Mouse (Mus musculus): ENCODE data around the gene Vti1b. TPM values are rescaled to one million over a fixed set of nuclear protein-coding genes. Genes with fewer than 3 reads are reported as not detected.

The Vti1b gene
- polyA plus RNA-seq (2015; fragmentation: Nextera tagmentation; extraction: Ambion mirVana): 30.6 and 32.5 TPM in 2 replicates

DNA sequence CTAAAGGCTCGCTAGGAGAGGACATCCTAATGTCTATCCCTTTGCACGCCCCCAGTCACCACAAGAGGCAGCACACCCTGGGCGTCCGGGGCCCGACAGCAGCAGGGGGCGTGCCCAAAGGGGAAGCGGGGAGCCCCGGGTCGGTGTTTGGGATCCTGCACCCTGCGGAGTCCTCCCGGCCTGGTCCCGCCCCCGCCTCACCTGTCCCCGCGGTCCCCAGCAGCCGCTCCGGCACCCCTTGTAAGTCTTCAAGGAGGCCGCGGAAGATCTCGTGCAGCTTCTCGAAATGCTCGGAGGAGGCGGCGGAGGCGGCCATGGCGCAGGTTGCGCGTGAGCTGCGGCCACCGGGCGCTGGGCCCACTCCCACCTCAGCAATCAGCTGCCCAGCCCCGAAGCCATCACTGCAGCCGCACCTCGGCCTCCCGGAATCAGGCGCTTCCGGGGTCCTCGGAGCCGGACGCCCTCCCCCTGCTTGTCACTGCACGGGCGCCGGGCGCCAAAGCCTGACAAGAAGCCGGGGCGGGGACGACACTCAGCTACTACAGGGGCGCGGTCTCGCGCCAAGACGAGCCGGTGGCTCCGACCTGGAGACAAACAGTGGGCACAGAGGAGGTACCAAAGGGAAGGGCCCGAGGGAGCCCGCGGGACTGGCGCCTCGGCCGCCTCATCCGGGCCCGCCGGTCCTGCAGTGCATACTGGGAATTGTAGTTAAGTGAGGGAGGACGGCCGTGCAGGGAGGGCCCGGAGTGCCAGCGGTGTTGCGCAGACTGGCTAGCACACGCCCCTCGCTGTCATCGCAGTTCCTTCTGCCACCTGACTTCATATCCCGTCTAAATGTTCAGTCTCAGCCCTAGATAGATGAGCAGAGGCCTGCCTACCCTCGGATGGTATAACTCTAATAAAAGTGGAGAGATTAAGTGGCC is at the start of gene Vti1b:
Vti1b (minus strand) TSS at position 649 of the 923 bp plus-strand sequence.
- peaks cover 6% of the 10 kb centered on the region for H3K36me3 ChIP-seq (ENCODE audit: control insufficient read depth, insufficient read depth)
- peaks cover 18% of the 10 kb centered on the region for H3K4me1 ChIP-seq (ENCODE audit: control insufficient read depth, low read depth, low read length)
- peak within 1 kb of the TSS; percentile 90 for H3K4me2 ChIP-seq (ENCODE audit: low read depth, low read length)
- peak; percentile 97 for ATAC-seq (ENCODE audit: low read depth)
- H3K9me3 ChIP-seq (replicated peaks; ENCODE audit: control insufficient read depth, low read length): no peaks in the 10 kb centered on the region
- under 1% methylated on average over 72 of the region's 73 CpGs for WGBS (ENCODE audit: insufficient replicate concordance)
- H3K9ac ChIP-seq (ENCODE audit: low read depth, low read length): peak within 1 kb of the TSS; percentile 85
- peak within 1 kb of the TSS; percentile 94 for H3K27ac ChIP-seq (ENCODE audit: low read length)
- no peaks in the 10 kb centered on the region for H3K27me3 ChIP-seq (ENCODE audit: control insufficient read depth, insufficient read depth, low read depth, low read length)
- peak within 1 kb of the TSS; percentile 98 for H3K4me3 ChIP-seq (ENCODE audit: low read depth, low read length)

DNA sequence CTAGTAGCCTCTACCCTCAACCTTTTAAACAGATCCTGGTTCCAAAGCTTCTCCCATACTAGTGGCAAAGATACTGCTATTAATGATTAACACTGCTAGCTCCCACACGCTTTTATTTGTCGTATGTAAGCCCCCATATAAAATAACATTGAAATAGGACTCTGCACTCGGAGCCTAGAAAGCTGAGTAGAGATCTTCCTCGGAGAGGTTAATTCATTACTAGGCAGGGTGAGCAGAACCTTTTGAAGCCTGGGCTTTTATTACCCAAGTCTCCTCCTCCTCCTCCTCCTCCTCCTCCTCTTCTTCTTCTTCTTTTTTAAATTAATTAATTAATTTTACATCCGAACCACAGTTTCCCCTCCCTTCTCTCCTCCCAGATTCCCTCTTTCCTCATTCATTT is 45.0 kb upstream of the Vti1b start:
- Histone ChIP-seq H3K4me2 (ENCODE audit: low read depth, low read length) (no peak overlapping the region), H3K9me3 (replicated peaks; ENCODE audit: control insufficient read depth, low read length) (no peaks in the 10 kb centered on the region), H3K4me3 (ENCODE audit: low read depth, low read length) (no peak overlapping the region), H3K36me3 (ENCODE audit: control insufficient read depth, insufficient read depth) (no peaks in the 10 kb centered on the region), H3K9ac (ENCODE audit: low read depth, low read length) (no peak overlapping the region), H3K4me1 (ENCODE audit: control insufficient read depth, low read depth, low read length) (no peaks in the 10 kb centered on the region), H3K27ac (ENCODE audit: low read length) (no peak overlapping the region), H3K27me3 (ENCODE audit: control insufficient read depth, insufficient read depth, low read depth, low read length) (no peaks in the 10 kb centered on the region)
- no peak for ATAC-seq (ENCODE audit: low read depth)
- 41% methylated on average over 5 of the region's 5 CpGs for WGBS (ENCODE audit: insufficient replicate concordance)

DNA sequence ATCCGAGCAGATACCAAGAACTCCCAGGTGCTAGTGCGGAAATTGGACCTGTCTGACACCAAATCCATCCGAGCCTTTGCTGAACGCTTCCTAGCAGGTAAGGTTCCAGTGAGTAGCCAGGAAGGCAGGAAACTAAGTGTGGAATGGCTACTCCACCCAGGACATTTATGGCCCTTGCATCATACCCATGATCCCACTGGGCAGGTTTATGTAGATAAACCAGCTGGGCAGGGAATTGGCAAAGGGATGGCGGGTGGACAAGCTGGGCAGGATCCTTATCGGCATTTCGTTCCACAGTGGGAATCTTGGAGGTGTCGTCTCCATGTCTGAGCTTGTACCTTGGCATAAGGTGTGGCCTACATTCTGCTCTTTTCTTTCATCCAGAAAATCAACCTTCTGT is 39.0 kb upstream of the Vti1b start:
- Histone ChIP-seq H3K9ac (ENCODE audit: low read depth, low read length) (no peak overlapping the region), H3K9me3 (replicated peaks; ENCODE audit: control insufficient read depth, low read length) (no peaks in the 10 kb centered on the region), H3K4me1 (ENCODE audit: control insufficient read depth, low read depth, low read length) (peaks cover 3% of the 10 kb centered on the region; the same call in 1 of the 2 replicates), H3K27ac (ENCODE audit: low read length) (no peak overlapping the region), H3K4me3 (ENCODE audit: low read depth, low read length) (no peak overlapping the region), H3K36me3 (ENCODE audit: control insufficient read depth, insufficient read depth) (no peaks in the 10 kb centered on the region), H3K4me2 (ENCODE audit: low read depth, low read length) (no peak overlapping the region), H3K27me3 (ENCODE audit: control insufficient read depth, insufficient read depth, low read depth, low read length) (no peaks in the 10 kb centered on the region)
- ATAC-seq (ENCODE audit: low read depth): no peak
- 74% methylated on average over 8 of the region's 8 CpGs for WGBS (ENCODE audit: insufficient replicate concordance)

DNA sequence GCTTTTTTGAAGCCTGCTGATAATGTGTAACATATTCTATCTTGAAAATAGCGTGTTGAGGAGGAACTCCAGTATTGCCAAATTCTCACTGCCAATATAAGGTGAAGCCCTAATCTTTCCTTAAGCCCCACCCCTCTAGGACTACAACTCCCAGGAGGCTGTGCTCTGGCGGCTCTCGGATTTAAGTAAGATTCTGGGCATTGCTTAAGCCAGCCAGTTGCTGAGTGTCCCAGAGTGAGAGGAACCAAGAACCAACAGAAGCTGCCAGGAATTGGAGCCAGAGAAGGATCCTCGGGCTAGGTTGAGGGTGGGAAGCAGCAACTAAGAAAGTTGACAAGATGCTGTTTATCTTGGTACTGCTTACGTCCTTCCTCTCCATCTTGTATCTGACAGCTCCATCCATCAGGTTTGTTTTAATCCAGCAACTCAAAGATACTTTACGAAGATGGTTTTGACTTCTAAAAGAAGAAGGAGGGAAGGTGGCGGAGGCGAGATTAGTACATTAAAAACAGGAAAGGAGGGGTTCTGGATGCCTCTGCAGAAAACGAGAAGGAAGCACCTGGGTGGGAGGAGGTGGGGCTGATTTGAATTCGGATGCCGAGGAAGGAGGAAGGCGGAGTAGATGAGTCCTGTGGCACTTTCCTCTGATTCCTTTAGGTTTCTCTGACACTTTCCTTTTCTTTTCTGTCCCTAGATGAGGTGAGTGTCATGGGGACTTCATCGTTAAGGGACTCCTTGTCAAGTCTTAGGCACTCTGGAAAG is 36.4 kb upstream of the Vti1b start, which contains the start of gene Rdh12:
Rdh12 (plus strand) TSS at position 212 of the 762 bp plus-strand sequence.
- 4% methylated on average over 13 of the region's 13 CpGs for WGBS (ENCODE audit: insufficient replicate concordance)
- H3K9me3 ChIP-seq (replicated peaks; ENCODE audit: control insufficient read depth, low read length): no peaks in the 10 kb centered on the region
- H3K36me3 ChIP-seq (ENCODE audit: control insufficient read depth, insufficient read depth): no peaks in the 10 kb centered on the region
- H3K4me2 ChIP-seq (ENCODE audit: low read depth, low read length): peak within 1 kb of the TSS; percentile 62
- peak within 1 kb of the TSS; percentile 48 for H3K27ac ChIP-seq (ENCODE audit: low read length)
- peak within 1 kb of the TSS; percentile 43 for H3K4me3 ChIP-seq (ENCODE audit: low read depth, low read length)
- H3K9ac ChIP-seq (ENCODE audit: low read depth, low read length): no peak within 1 kb of the TSS
- no peak for ATAC-seq (ENCODE audit: low read depth)
- H3K4me1 ChIP-seq (ENCODE audit: control insufficient read depth, low read depth, low read length): peaks cover 3% of the 10 kb centered on the region; the same call in 1 of the 2 replicates
- no peaks in the 10 kb centered on the region for H3K27me3 ChIP-seq (ENCODE audit: control insufficient read depth, insufficient read depth, low read depth, low read length)

DNA sequence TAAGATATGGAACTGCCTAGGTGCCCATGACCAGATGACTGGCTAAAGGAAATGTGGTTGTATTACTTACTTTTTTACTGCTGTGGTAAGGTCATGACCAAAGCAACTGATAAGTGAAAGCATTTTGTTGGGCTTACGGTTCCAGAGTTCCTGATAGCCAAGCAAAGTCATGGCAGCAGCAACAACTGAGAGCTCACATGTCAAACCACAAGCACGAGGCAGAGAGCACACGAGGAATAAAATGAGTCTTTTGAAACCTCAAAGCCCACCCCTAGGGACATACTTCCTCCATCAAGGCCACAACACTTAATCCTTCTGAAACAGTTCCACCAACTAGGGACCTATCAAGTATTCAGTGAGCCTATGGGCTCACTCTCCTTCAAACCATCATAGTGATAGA is 29.4 kb upstream of the Vti1b start:
- Histone ChIP-seq H3K4me3 (ENCODE audit: low read depth, low read length) (no peak overlapping the region), H3K36me3 (ENCODE audit: control insufficient read depth, insufficient read depth) (no peaks in the 10 kb centered on the region), H3K27me3 (ENCODE audit: control insufficient read depth, insufficient read depth, low read depth, low read length) (no peaks in the 10 kb centered on the region), H3K9me3 (replicated peaks; ENCODE audit: control insufficient read depth, low read length) (no peaks in the 10 kb centered on the region), H3K9ac (ENCODE audit: low read depth, low read length) (no peak overlapping the region), H3K4me1 (ENCODE audit: control insufficient read depth, low read depth, low read length) (no peaks in the 10 kb centered on the region), H3K4me2 (ENCODE audit: low read depth, low read length) (no peak overlapping the region), H3K27ac (ENCODE audit: low read length) (no peak overlapping the region)
- 17% methylated on average over 3 of the region's 3 CpGs for WGBS (ENCODE audit: insufficient replicate concordance)
- no peak for ATAC-seq (ENCODE audit: low read depth)

DNA sequence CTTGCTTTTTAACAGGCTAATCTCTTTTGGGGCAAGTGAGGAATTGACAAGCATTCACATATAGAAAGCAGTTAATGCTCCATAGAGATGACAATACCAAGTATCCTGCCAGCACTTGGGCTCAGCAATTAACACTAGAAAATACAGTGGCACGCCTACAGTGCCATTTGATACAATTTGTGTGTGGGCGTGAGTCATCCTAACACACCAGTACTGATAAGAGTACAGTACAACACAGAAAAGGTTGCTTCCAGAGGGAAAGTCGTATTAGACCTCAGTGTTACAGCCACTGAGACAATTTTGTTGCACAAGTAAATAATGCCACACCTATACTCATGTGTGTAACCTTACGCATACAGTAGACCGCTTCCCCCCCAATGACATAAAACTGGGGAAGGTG is 24.6 kb upstream of the Vti1b start:
- no peak overlapping the region for H3K27ac ChIP-seq (ENCODE audit: low read length)
- WGBS (ENCODE audit: insufficient replicate concordance): 59% methylated on average over 5 of the region's 5 CpGs
- H3K27me3 ChIP-seq (ENCODE audit: control insufficient read depth, insufficient read depth, low read depth, low read length): no peaks in the 10 kb centered on the region
- no peak for ATAC-seq (ENCODE audit: low read depth)
- no peaks in the 10 kb centered on the region for H3K9me3 ChIP-seq (replicated peaks; ENCODE audit: control insufficient read depth, low read length)
- no peaks in the 10 kb centered on the region for H3K36me3 ChIP-seq (ENCODE audit: control insufficient read depth, insufficient read depth)
- H3K9ac ChIP-seq (ENCODE audit: low read depth, low read length): no peak overlapping the region
- H3K4me2 ChIP-seq (ENCODE audit: low read depth, low read length): no peak overlapping the region
- peaks cover under 1% of the 10 kb centered on the region for H3K4me1 ChIP-seq (ENCODE audit: control insufficient read depth, low read depth, low read length)
- H3K4me3 ChIP-seq (ENCODE audit: low read depth, low read length): no peak overlapping the region

DNA sequence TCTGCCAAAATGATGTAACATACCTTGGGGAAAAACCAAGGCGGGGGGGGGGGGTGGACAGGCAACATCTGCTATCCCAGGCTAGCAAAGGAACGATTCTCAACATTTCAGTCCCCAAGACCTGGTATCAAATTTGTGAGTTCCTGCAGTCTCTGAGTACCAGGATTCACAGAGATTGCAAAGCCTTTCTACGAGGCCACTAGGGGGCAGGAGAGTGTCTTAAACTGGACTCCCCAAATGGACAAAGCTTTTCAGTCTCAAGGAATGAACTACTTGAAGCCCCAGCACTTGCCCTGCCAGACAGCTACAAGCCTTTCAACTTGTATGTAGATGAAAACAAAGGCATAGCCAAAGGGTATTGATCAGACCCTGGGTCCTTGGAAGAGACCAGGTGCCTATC is 21.0 kb upstream of the Vti1b start:
- WGBS (ENCODE audit: insufficient replicate concordance): 3% methylated on average over 3 of the region's 3 CpGs
- no peak overlapping the region for H3K4me2 ChIP-seq (ENCODE audit: low read depth, low read length)
- H3K9ac ChIP-seq (ENCODE audit: low read depth, low read length): no peak overlapping the region
- H3K27ac ChIP-seq (ENCODE audit: low read length): no peak overlapping the region
- H3K9me3 ChIP-seq (replicated peaks; ENCODE audit: control insufficient read depth, low read length): no peaks in the 10 kb centered on the region
- H3K4me1 ChIP-seq (ENCODE audit: control insufficient read depth, low read depth, low read length): peaks cover 15% of the 10 kb centered on the region
- ATAC-seq (ENCODE audit: low read depth): no peak
- H3K4me3 ChIP-seq (ENCODE audit: low read depth, low read length): no peak overlapping the region
- H3K27me3 ChIP-seq (ENCODE audit: control insufficient read depth, insufficient read depth, low read depth, low read length): no peaks in the 10 kb centered on the region
- no peaks in the 10 kb centered on the region for H3K36me3 ChIP-seq (ENCODE audit: control insufficient read depth, insufficient read depth)

DNA sequence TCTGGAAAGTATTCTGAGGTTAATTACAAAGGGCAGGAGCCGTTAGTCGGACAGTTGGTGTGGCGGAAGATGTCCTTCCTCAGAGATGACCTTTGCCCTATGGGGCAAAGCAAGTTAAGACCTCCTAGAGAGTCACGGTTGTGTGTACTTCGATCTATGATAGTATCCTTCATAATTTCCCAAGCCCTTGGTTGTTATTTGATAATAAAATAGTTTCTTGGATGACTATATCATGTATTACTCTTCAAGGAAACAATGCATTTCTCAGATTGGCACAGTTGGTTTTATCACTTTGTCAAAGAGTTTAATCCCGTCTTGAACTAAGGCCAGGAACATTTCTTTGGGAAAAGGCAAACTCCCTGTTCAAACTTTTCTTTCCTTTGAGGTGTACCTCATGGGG is 19.7 kb upstream of the Vti1b start, which contains the start of gene Rdh11:
Rdh11 (minus strand) TSS at position 101 of the 400 bp plus-strand sequence.
- Histone ChIP-seq H3K9ac (ENCODE audit: low read depth, low read length) (peak within 1 kb of the TSS; percentile 71), H3K36me3 (ENCODE audit: control insufficient read depth, insufficient read depth) (peaks cover 5% of the 10 kb centered on the region; the same call in 1 of the 2 replicates), H3K27ac (ENCODE audit: low read length) (peak within 1 kb of the TSS; percentile 71), H3K4me2 (ENCODE audit: low read depth, low read length) (peak within 1 kb of the TSS; percentile 95), H3K4me1 (ENCODE audit: control insufficient read depth, low read depth, low read length) (peaks cover 15% of the 10 kb centered on the region), H3K27me3 (ENCODE audit: control insufficient read depth, insufficient read depth, low read depth, low read length) (no peaks in the 10 kb centered on the region), H3K9me3 (replicated peaks; ENCODE audit: control insufficient read depth, low read length) (no peaks in the 10 kb centered on the region), H3K4me3 (ENCODE audit: low read depth, low read length) (peak within 1 kb of the TSS; percentile 68)
- WGBS (ENCODE audit: insufficient replicate concordance): 60% methylated on average over 6 of the region's 6 CpGs
- no peak for ATAC-seq (ENCODE audit: low read depth)
